Mouse (Mus musculus): Measurements from ENCODE around the gene Aebp1. TPM values are rescaled to one million over a fixed set of nuclear protein-coding genes. Genes with fewer than 3 reads are reported as not detected.
A peak's percentile ranks its signal among the peaks of the same experiment; 100 is the strongest.

The Aebp1 gene
- 10 to 100 TPM; 61.2 to 83.6 TPM for total RNA-seq (2021)
- long read RNA-seq, experiment 1, transcript Aebp1-201 (21 exons, 3,831 nt): major isoform, 18 of 50 reads
- long read RNA-seq, experiment 1, partial matches to known transcripts: 5 of 50 reads
- long read RNA-seq, experiment 1, other reads (novel, unspliced or antisense): 26 of 50 reads
- long read RNA-seq, experiment 2, transcript Aebp1-201 (21 exons, 3,831 nt): major isoform, 13 of 46 reads
- long read RNA-seq, experiment 2, partial matches to known transcripts: 23 of 46 reads
- long read RNA-seq, experiment 2, other reads (novel, unspliced or antisense): 10 of 46 reads

DNA sequence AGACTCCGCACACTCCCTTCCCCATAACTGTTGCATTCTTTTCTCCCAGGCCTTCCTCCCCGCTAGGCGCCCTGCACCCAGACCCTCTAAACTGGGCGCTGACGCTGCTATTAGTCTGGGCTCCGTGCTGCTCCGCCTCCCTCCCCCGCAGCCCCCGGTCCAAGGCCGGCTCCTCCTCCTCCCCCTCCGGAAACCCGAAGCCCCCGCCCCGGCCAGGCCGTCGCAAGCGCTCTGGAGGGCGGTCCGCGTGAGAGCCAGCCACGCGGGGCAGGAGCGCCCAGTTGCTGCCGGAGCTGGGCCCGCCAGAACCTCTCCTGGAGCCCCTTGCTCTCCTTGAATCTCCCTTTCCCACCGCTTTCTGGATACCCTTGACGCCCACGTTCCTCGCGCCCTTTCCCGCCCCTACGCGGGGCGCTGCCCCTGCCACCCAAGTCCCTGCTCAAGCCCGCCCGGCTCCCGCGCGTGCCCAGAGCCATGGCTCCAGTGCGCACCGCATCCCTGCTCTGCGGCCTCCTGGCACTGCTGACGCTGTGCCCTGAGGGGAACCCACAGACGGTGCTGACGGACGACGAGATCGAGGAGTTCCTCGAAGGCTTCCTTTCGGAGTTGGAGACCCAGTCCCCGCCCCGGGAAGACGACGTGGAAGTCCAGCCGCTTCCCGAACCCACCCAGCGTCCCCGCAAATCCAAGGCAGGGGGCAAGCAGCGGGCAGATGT is at the start of gene Aebp1:
TSS of gene Aebp1 (plus strand) at position 270 of the 716 bp plus-strand sequence.
- DNase-seq (ENCODE audit: low spot score): peak; percentile 48

DNA sequence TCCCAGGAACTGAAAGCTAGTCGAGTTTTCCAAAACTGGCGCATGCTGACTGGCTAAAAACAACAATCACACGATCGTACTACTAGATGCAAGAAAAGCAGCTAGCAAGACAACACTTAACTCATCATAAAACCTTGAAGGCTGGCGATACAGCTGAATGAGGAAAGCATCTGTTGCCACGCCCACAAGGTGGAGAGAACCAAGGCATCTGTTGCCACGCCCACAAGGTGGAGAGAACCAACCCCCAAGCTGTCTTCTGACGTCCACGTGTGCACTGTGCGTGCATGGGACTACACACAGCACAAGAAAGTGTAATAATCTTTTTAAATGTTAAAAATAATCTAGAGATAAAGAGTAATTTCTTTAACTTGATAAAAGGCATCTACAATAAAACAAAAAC is 48.4 kb upstream of the Aebp1 start:
- no peak for DNase-seq (ENCODE audit: low spot score)

DNA sequence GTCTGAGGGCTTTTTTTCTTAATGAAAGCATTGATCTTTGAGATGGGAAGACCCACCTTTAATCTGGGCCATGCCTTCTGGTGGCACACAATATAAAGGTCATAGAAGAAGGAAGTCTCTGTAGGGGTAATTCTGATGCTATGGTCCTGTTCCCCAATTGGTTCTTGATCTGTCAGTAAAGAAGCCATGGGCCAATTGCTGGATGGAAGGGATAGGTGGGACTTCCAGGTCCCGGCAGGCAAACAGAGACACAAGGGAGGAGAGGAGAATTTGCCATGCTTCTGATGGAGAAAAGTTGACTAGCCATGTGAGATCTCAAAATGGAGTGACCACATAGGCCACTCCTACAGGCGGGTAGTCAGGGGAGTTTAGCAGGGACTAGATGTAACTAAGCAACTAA is 42.5 kb upstream of the Aebp1 start:
- no peak for DNase-seq (ENCODE audit: low spot score)

DNA sequence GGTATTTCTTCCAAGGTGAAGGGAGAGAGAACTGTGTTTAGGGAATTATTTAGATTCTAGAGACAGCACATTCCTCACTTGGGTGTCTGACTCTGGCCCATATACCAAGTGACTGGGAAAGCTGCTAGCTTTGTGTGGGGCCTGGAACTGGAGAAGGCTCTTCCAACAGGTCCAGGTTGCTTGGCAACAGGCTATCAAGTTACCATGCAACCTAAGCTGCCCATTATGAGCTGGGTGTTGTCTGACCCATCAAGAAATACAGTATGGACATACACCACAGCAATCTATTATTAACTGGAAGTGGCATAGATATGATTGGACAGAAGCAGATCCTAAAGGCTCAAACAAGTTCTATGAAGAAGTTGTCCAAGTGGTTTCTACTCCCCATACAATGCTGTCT is 36.3 kb upstream of the Aebp1 start:
- DNase-seq (ENCODE audit: low spot score): no peak

DNA sequence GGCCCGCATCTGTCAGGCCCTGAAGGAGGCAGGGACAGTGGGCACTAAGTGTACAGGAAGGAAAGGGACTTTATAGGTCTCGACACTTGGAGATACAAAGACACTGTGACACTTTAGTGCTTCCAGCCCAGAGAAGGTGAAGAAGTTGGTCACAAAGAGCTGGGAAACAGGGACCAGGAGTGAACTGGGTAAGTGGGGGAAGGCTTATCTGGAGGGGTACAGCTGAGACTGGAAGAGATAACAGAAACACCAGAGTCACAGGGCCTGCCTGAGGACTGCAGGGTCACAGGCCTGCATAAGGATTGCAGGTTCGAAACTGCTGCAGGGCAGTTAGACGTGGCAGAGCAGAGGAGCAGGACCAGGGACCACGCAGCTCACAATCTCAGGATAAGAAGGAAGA is 33.8 kb upstream of the Aebp1 start:
- no peak for DNase-seq (ENCODE audit: low spot score)

DNA sequence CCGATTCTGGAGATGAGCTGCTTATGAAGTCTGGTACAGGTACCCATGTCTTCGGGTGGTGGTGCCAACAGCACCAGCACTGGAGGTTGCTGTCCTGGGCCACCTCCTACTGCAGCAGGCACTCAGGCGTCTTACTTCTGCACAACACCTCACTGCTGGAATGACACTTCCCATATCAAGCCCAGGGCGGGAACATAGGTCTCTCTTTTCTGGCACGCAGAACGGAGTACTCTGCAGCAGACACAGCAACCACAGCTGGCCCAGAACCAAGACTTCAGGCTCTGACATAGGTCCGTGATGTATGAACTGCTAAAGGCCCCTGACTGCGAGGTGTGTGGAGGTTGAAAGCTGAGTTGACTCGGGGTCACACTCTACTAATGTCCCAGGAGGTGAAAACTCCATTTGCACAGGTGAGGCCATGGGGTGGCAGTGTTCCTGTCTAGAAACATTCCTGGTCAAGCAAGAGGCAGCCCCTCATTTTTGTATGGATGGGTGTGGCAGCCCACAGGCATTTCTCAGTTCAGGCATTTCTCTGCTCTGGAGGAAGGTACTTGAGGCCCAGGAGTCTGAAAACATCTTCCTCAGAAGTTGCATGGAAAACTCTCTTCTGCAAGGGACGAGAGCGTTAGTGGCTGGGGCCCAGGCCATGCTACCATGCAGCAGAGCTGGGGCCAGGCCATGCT is 33.1 kb upstream of the Aebp1 start:
- DNase-seq (ENCODE audit: low spot score): no peak

DNA sequence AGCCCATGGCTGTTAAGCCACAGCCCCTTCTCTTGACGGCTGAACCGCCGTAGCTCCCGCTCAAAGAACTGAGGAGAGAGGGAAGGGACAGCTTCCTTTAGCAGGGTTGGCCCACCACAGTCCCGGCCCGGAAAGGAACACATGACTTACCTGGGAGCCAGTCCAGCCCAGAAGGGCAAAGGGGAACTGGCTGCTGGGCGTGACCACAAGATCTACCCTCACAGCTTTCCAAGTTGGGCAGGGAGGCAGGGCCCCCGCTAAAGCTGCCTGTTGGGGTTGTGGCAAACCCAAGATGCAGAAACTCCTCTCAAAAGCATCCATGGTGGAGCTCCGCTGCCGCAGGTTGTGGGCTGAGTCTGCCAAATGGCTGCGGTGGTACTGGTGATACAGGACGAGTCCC is 32.4 kb upstream of the Aebp1 start:
- DNase-seq (ENCODE audit: low spot score): no peak

DNA sequence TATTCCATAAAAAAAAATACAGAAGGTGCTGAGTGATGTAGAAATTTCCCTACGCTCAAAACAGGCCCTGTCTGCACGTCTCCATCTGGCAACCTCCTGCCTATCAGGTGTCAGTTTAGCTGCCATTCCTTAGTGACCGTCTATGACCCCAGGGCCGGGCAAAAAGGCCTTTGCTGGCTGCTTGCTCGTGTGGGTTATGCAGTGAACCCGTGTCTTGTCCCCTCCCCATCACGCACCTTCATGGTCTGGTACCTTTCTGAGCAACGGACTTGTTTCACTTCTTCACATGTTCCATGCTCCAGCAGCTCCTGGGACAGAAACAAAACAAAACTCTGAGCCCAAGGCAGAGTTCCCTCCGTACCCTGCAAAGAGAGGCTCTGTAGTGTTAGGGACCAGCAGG is 27.2 kb upstream of the Aebp1 start:
- peak; percentile 42 for DNase-seq (ENCODE audit: low spot score)

DNA sequence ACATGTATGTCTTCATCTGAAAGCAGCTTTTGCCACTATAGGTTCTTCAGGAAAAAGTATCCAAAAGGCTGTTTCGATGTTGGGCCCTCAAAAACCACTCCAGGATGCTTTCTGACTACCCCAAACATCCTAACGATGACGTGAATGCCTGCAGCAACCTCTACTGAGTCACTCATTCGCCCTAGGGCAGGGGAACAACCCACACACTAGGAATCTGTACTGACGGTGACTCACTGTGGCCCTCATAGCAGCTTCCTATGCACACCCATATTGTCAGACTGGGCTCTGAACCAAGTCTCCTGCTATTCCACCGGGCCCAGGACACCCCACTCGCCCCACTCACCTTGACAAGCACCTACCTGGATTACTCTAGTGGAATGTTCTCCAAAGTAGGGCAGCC is 26.7 kb upstream of the Aebp1 start:
- no peak for DNase-seq (ENCODE audit: low spot score)

DNA sequence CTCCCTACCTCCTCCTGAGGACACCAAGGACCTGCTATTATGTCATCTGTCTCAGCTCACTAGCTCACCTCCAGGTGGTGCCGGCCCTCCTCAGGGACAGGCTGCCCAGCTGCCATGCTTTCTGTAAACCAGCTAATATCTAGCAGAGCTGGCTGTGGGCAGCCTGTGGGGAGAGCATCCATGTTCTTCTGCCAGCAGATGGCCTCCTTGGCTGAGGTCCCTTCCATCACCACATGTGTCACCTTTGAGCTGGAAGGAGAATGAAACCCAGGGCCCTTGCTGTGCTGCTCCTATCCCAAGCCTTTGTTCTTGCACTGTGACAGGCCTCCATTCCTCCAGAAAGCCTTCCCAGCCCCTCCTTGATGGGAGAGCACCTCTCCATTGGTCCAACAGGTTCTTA is 25.6 kb upstream of the Aebp1 start:
- peak; percentile 50 for DNase-seq (ENCODE audit: low spot score)

DNA sequence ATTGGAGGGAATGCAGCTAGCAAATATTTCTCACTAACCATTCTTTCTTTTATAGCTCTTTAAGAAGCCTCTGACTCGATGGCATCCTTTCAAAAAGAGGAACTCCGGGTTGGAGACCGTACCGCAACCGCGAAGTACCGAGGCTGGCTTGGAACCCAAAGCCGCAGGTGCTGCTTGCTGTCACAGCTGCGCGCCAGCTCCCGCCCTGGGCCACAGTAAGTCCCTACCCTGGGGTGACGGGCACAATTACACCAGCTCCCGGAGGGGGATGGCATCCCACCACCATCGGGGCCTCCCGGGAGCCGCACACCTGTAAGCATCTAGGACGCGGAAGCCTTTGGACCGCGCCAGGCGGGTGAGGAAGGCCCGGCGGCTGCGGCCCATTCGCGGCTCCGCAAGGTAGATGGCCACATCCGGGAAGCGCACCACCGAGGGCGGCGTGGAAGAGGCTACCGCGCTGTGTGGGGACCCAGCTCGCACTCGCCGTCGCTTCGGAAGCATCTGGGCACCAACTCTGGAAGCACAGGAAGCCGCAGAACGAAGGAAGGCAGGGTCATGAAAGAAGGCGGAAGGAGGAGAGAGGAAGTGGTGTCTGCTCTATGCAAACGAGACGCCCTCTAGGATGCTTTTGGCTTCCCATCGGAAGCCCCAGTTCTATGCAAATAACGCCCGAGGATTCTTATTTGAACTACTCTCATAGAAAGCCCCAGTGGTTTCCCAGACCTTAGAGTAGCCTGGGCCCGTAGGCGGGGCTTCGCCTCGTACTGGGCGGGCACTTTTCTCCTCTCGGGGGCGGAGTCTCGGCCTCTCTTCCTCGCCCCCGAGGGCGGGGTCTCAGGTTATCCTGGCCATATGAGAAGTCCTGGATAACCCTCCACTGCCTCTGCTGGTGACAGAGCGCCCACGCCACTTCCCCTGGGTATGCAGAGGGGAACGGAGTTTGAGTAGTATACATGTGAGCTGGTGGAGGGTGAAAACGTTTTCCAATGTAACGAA is 24.2 kb upstream of the Aebp1 start, which contains the start of gene Polm:
TSS of gene Polm (minus strand) at position 766 of the 996 bp plus-strand sequence.
- DNase-seq (ENCODE audit: low spot score): peak; percentile 95

DNA sequence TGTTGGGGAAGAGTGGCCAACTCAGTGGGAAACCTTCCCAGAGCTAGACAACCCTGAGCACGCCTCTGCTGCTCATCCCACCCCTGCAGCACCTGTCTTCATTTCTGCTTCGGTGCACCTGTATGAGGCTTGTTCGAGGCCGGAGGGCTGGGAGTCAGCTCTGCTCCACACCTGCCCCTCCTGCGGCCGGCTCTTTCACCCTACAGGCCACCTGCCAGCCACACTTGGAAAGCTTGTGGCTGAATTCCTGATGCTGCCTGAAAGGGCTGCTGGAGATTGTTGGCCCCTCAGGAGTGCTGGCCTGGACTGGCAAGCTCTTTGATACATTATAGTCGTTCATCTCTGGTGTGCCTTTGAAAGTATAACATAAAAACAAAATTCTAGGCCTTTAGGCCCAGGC is 21.4 kb upstream of the Aebp1 start:
- DNase-seq (ENCODE audit: low spot score): no peak

DNA sequence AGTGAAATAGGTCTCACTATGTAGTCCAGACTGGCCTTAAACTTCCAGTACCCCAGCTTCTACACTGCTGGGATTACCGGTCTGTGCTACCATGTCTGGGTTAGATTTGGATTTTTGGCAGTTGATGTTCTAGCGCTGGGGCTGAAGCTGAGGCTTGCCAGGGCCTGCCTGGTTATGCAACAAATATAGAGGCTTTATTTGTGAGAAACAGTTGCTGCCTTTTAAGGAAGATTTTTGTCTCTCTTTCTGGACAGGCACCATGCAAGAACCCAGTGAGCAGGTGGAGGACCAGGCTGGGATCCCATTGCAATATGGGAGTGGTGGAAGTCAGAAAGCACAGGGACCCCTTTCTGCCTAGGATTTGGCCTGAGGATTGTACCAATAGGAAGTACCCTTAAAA is 20.0 kb upstream of the Aebp1 start:
- no peak for DNase-seq (ENCODE audit: low spot score)

DNA sequence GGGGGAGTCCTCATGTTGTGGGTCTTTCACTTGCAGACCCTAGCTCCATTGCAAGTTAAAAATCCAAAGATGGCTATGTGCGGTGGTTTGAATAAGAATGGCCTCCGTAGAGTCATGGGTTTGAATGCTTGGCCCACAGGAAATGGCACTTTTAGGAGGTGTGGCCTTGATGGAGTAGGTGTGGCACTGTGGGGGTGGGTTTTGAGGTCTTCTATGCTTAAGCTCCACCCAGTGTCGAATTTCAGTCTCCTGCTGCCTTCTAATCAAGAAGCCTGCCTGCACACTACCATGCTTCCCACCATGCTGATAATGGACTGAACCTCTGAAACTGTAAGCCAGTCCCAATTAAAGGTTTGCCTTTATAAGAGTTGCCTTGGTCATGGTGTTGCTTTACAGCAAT is 18.6 kb upstream of the Aebp1 start:
- DNase-seq (ENCODE audit: low spot score): no peak

DNA sequence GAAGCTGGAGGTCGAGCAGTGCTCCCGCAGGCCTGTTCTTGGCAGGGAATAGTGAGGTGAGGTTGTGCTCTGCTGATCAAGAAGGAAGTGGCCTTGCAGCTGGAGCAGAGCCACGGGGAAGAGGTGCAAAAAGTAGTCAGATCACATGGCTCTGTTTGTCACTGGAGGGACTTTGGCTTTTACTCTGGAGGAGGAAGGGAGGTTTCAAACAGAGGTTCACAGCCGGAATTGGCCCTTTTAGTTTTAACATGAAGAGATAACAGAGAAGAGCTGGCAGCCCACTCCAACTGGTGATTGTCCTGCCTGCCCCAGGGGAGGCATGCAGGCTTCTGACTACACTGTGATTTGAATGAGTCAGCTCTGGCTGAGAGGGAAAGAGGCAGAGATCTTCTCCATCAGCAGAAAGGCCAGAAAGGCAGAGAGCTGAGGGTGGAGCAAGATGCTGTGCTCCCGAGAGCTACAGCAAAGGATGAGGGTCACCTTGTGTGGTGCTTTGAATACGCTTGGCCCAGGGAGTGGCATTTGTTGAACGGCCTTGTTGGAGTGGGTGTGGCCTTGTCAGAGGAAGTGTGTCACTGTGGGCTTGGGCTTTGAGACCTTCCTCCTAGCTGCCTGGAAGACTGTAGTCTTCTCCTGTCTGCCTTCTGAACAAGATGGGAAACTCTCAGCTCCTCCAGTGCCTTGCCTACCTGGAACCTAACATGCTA is 15.0 kb upstream of the Aebp1 start:
- peak; percentile 45 for DNase-seq (ENCODE audit: low spot score)

DNA sequence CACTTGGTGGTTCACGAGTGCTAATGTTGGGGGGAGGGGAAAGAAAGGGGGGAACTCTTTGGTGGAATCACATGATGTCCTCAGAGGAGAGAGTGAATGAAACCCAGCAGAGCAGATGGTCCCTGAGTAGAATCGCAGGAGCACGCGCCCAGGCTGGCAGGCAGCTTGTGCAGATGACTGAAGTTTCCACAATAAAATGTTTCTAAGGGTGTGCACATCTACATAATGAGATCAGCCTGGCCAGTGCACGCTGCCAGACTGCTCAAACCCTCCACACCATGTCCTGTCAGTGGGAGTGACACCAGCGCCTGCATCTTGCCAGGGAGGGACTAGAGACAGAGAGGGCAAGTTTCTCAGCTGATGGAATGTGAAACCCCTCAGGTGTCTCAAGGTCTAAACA is 13.0 kb upstream of the Aebp1 start:
- peak; percentile 63 for DNase-seq (ENCODE audit: low spot score)

DNA sequence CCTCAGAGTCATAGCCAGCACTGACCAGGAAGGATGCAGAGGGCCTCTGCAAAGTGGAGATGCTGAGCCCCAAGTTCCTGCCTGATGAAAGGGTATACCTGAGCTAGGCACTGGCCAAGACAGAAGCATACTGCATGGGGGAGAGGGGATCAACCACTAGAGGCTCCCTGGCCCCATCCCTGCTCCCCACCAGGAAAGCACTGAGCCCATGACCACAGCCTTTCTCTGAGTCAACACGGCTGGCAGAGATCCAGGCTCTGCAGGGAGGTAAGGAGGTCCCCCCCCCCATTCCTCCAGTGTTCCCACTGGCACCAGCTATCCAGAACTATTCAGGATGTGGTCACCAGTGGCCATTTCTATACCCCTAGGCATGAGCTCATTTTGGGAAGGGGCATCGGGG is 12.4 kb upstream of the Aebp1 start:
- no peak for DNase-seq (ENCODE audit: low spot score)

DNA sequence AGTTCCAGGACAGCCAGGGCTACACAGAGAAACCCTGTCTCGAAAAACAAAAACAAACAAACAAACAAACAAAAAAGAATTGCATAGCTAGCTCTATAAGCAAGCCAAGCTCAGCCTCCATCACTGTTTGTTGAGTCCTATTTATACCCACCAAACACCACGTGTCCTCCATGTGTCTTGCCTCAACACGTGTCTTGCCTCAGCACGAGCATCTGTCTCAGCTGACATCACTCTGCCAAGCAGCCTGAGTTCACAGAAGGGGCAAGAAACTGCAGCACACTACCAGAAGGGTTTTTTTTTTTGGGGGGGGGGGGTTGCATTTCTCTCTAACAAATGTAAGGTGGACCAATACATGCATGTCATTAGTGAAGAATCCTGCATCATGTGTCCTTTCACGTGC is 11.3 kb upstream of the Aebp1 start:
- no peak for DNase-seq (ENCODE audit: low spot score)

DNA sequence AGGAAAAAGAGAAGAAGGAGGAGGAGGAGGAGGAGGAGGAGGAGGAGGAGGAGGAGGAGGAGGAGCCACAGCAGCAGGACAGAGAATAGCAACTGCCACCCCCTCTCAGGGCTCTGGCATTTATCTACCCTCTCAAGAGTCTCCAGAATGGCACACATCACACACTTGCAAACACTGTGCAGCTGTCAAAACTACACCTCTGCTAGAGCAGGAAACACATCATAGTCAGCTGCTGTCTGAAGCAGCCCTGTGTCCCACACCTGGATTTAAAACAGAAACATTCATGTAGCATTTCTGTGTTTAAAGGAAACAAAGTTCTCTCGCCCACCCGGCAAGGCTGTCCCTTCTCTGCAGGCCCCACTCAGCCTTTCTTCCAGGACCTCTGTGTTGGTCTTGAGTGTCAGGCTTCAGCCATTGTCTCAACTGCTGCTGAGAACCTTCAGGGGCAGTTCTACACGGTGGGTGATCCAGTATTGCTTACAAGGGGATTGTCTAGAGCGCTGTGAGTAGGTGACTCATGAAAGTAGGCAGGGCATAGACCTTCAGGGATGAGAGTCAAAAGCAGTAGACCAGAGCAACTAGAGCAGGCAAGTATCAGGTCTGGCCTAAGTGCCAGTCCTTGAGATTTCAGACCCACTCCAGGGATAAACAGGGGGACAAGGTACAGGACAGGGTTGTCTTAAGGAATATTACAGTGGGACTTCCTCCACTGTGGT is 10.6 kb upstream of the Aebp1 start:
- no peak for DNase-seq (ENCODE audit: low spot score)

DNA sequence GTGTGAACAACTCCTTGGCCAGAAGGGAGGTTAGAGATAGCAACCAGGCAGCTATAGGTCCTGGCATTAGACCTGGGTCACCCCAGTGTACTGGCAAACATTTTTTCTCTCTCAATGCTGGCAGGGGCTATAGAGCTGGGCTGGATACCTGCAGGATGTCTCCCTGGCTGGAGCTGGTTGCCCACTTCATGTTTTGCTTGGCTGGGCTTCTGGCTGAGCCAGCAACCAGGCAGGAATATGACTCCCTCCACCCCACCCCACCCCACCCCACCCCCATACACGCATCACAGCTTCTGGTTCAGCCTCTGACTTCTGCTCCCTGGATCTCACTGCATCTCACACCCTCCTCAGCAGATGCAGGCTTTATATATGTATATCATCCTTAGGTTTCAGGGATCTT is 9.4 kb upstream of the Aebp1 start:
- peak; percentile 64 for DNase-seq (ENCODE audit: low spot score)

Measured in gastrocnemius, adult 18-20 months (tissue).